27 mouse cellular contexts compared by ENCODE assay signal in the genomic region with DNA sequence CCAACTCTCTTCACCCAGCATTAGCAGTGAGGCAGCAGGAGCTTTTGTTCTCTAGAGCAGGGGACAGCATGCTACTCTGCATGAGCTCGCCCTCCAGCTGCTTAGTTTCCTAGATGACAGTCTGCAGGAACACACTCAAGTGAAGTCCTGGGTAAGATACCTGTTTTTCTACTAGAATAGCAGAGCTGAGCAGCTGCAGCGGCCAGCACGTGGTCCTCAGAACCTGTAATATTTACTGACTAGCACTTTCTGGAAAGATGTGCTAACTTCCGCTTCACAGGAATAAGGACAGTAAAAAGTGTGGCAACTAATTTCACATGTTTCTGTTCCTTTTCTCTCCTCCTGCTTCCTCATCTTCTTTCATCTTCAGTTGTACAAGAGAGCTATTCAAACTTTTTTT.
DNase-seq lines count a peak whose midpoint lies in the region; ATAC-seq and TF ChIP-seq lines count a peak whose summit lies in the region.
"Had no signal": no experiment of that assay in that cellular context is flagged by ENCODE, and none has a peak within 500 bp of the region (broad histone marks: within the 10 kb centered on the region; RNA-seq: fewer than 3 reads in every experiment).

No protein-coding gene starts in this region.

- no peaks in the 10 kb centered on the region for H3K4me1 ChIP-seq in lung, embryonic 14.5 days (ENCODE audit: insufficient read depth)
- H3K4me1 ChIP-seq in bone marrow macrophage, adult 2 months (ENCODE audit: control insufficient read depth, insufficient read depth, low read length) = peaks cover 3% of the 10 kb centered on the region
- H3K4me1 ChIP-seq: embryonic facial prominence, embryonic 15.5 days; hindbrain, embryonic 10.5 days; intestine, embryonic 15.5 days; midbrain, embryonic 10.5 days had no signal

- no peak overlapping the region for H3K9ac ChIP-seq in lung, embryonic 14.5 days
- H3K9ac ChIP-seq: embryonic facial prominence, embryonic 15.5 days; intestine, embryonic 15.5 days; liver, embryonic 13.5 days had no signal

- TF ChIP-seq CTCF in lung, embryonic 14.5 days (IDR thresholded peaks at IDR 0.05; ENCODE audit: low read depth) = no peak
- TF ChIP-seq CTCF in bone marrow macrophage, adult 2 months (IDR thresholded peaks at IDR 0.05; ENCODE audit: low read depth, low read length) = no peak

- no peak overlapping the region for H3K4me2 ChIP-seq in lung, embryonic 14.5 days
- H3K4me2 ChIP-seq: embryonic facial prominence, embryonic 15.5 days; heart, embryonic 11.5 days; intestine, embryonic 15.5 days; liver, embryonic 13.5 days had no signal

- no peak for TF ChIP-seq POLR2A in bone marrow macrophage, adult 2 months (IDR thresholded peaks at IDR 0.05; ENCODE audit: borderline replicate concordance, low read depth, low read length)

- no peak overlapping the region for H3K27ac ChIP-seq in lung, embryonic 14.5 days (ENCODE audit: low read depth)
- H3K27ac ChIP-seq in bone marrow macrophage, adult 2 months (ENCODE audit: insufficient read depth, low read depth, low read length) = peak overlapping the region; percentile 34; the same call in 1 of the 2 replicates
- H3K27ac ChIP-seq: embryonic facial prominence, embryonic 15.5 days; gastrocnemius, adult 2 months; hindbrain, embryonic 10.5 days; intestine, embryonic 15.5 days; layer of hippocampus, adult 2 months; liver, embryonic 13.5 days; midbrain, embryonic 10.5 days had no signal

- 42% methylated on average over 4 of the region's 4 CpGs for WGBS in lung, embryonic 14.5 days

- H3K36me3 ChIP-seq in lung, embryonic 14.5 days (ENCODE audit: insufficient read depth) = no peaks in the 10 kb centered on the region
- H3K36me3 ChIP-seq: embryonic facial prominence, embryonic 15.5 days; hindbrain, embryonic 10.5 days; intestine, embryonic 15.5 days; liver, embryonic 13.5 days; midbrain, embryonic 10.5 days had no signal

- H3K27me3 ChIP-seq in lung, embryonic 14.5 days (ENCODE audit: insufficient read depth, low read length) = no peaks in the 10 kb centered on the region
- H3K27me3 ChIP-seq: embryonic facial prominence, embryonic 15.5 days; intestine, embryonic 15.5 days; liver, embryonic 13.5 days had no signal

- no peak overlapping the region for H3K4me3 ChIP-seq in lung, embryonic 14.5 days (ENCODE audit: low read depth, low read length)
- no peak overlapping the region for H3K4me3 ChIP-seq in bone marrow macrophage, adult 2 months (ENCODE audit: insufficient read depth, low read length)
- H3K4me3 ChIP-seq: embryonic facial prominence, embryonic 15.5 days; gastrocnemius, adult 2 months; hindbrain, embryonic 10.5 days; intestine, embryonic 15.5 days; layer of hippocampus, adult 2 months; liver, embryonic 13.5 days; midbrain, embryonic 10.5 days had no signal

- no peaks in the 10 kb centered on the region for H3K9me3 ChIP-seq in lung, embryonic 14.5 days (ENCODE audit: low read depth, low read length)
- H3K9me3 ChIP-seq: embryonic facial prominence, embryonic 15.5 days; hindbrain, embryonic 10.5 days; intestine, embryonic 15.5 days; liver, embryonic 13.5 days; midbrain, embryonic 10.5 days had no signal

- ATAC-seq in lung, embryonic 14.5 days (ENCODE audit: insufficient read depth) = no peak
- ATAC-seq: CD4-positive, CD25-positive, alpha-beta regulatory T cell, adult 4 months; forebrain, embryonic 14.5 days; hindbrain, embryonic 16.5 days; intestine, embryonic 15.5 days; midbrain, embryonic 16.5 days had no signal

- DNase-seq in cerebellum, postnatal 14 days = peak; percentile 2
- DNase-seq in cerebellum, adult 11 months = no peak
- DNase-seq in lung, embryonic 14.5 days = peak; percentile 0
- DNase-seq in lung, adult 18-20 months = no peak
- peak; percentile 23 for DNase-seq in retina, embryonic 14.5 days (ENCODE audit: low spot score)
- DNase-seq in heart, adult 8-10 months (ENCODE audit: low spot score) = no peak
- DNase-seq: adrenal gland, postnatal 25 days; cerebellum, adult 11-12 months; cerebellum, postnatal 25 days; embryo, embryonic 11 days; gastrocnemius, adult 2 months; kidney, postnatal 25 days; layer of hippocampus, postnatal 36 days; liver, embryonic 13.5 days; lung, postnatal 4 days; thymus, postnatal 36 days had no signal

Comparison
In these comparisons a context has a peak if more than half of its experiments do, and no peak if none do; other contexts are left out.
1. DNase-seq: peak in cerebellum, postnatal 14 days (2 of 2), lung, embryonic 14.5 days (single experiment) and retina, embryonic 14.5 days (single experiment); none in cerebellum, adult 11 months (single experiment), lung, adult 18-20 months (0 of 2) and heart, adult 8-10 months (single experiment).